Mouse (Mus musculus): ENCODE data around the gene Rnf214. TPM values are rescaled to one million over a fixed set of nuclear protein-coding genes. Genes with fewer than 3 reads are reported as not detected.

Rnf214 gene
- total RNA-seq, 2 experiments from 2014 or later = 97.3 to 97.6 TPM

- intact Hi-C loops (cut with DNase I) = no loop called here
- DNase-seq = peak; percentile 76
Observed at GRCm38 (mm10) chr9:45936883-45937282, 30.2 kb upstream of the Rnf214 start.

GRCm38 (mm10) chr9:45935628-45936210 is 29.0 kb upstream of the Rnf214 start, which contains the start of gene Tagln:
Tagln (minus strand) TSS chr9:45936058.
- no peak for DNase-seq

GRCm38 (mm10) chr9:45932571-45933415 is 26.1 kb upstream of the Rnf214 start:
- DNase-seq = no peak

More at GRCm38 (mm10) chr9:45935628-45936210, 29.0 kb upstream of the Rnf214 start, which contains the start of gene Tagln:
- intact Hi-C loops (cut with DNase I) = no loop called here

GRCm38 (mm10) chr9:45931958-45932357 is 25.2 kb upstream of the Rnf214 start:
- intact Hi-C loops (cut with DNase I) = no loop called here
- peak; percentile 23 for DNase-seq

More at GRCm38 (mm10) chr9:45932571-45933415, 26.1 kb upstream of the Rnf214 start:
- intact Hi-C loops (cut with DNase I) = no loop called here

- no peak for DNase-seq
- intact Hi-C loops (cut with DNase I) = no loop called here
Observed at GRCm38 (mm10) chr9:45929285-45929684, 22.6 kb upstream of the Rnf214 start.

GRCm38 (mm10) chr9:45919895-45920294 is 13.2 kb upstream of the Rnf214 start:
- intact Hi-C loops (cut with DNase I) = no loop called here
- DNase-seq = no peak

- intact Hi-C loops (cut with DNase I) = no loop called here
- peak; percentile 91 for DNase-seq
Observed at GRCm38 (mm10) chr9:45917041-45917934, 10.6 kb upstream of the Rnf214 start.

GRCm38 (mm10) chr9:45915659-45916058 is 8.9 kb upstream of the Rnf214 start:
- intact Hi-C loops (cut with DNase I) = no loop called here
- DNase-seq = no peak

- peak; percentile 49 for DNase-seq
- intact Hi-C loops (cut with DNase I) = no loop called here
Observed at GRCm38 (mm10) chr9:45911673-45912072, 5.0 kb upstream of the Rnf214 start.

GRCm38 (mm10) chr9:45910995-45911394 is 4.3 kb upstream of the Rnf214 start:
- DNase-seq = no peak
- intact Hi-C loops (cut with DNase I) = no loop called here

GRCm38 (mm10) chr9:45907078-45907428 is 342 bp upstream of the Rnf214 start:
- no peak for DNase-seq
- intact Hi-C loops (cut with DNase I) = no loop called here

GRCm38 (mm10) chr9:45905811-45906237 is 887 bp downstream of the Rnf214 start:
- intact Hi-C loops (cut with DNase I) = no loop called here

GRCm38 (mm10) chr9:45905196-45905595 is 1.5 kb downstream of the Rnf214 start:
- intact Hi-C loops (cut with DNase I) = no loop called here
- DNase-seq = no peak

More at GRCm38 (mm10) chr9:45905811-45906237, 887 bp downstream of the Rnf214 start:
- DNase-seq = peak; percentile 43

- DNase-seq = no peak
- intact Hi-C loops (cut with DNase I) = no loop called here
Observed at GRCm38 (mm10) chr9:45893681-45894080, 13.0 kb downstream of the Rnf214 start.

- intact Hi-C loops (cut with DNase I) = no loop called here
- peak; percentile 18 for DNase-seq
Observed at GRCm38 (mm10) chr9:45877928-45878327, 28.8 kb downstream of the Rnf214 start.

GRCm38 (mm10) chr9:45870265-45870664 is 36.4 kb downstream of the Rnf214 start:
- intact Hi-C loops (cut with DNase I) = no loop called here

GRCm38 (mm10) chr9:45869181-45869580 is 37.5 kb downstream of the Rnf214 start:
- intact Hi-C loops (cut with DNase I) = loop anchor here (10.0 kb wide), 1 partner anchor 1024 kb away; no protein-coding TSS in a partner anchor
- DNase-seq = no peak

More at GRCm38 (mm10) chr9:45870265-45870664, 36.4 kb downstream of the Rnf214 start:
- no peak for DNase-seq

GRCm38 (mm10) chr9:45861813-45862212 is 44.9 kb downstream of the Rnf214 start:
- no peak for DNase-seq
- intact Hi-C loops (cut with DNase I) = loop anchor here (10.0 kb wide), 1 partner anchor 1017 kb away; no protein-coding TSS in a partner anchor

GRCm38 (mm10) chr9:45859364-45859763 is 47.3 kb downstream of the Rnf214 start:
- no peak for DNase-seq
- intact Hi-C loops (cut with DNase I) = no loop called here

- no peak for DNase-seq
- intact Hi-C loops (cut with DNase I) = no loop called here
Observed at GRCm38 (mm10) chr9:45854136-45854535, 52.6 kb downstream of the Rnf214 start.

- no peak for DNase-seq
- intact Hi-C loops (cut with DNase I) = no loop called here
Observed at GRCm38 (mm10) chr9:45853695-45854094, 53.0 kb downstream of the Rnf214 start.
